Mouse (Mus musculus): ENCODE data around the gene Ttc41. TPM values are rescaled to one million over a fixed set of nuclear protein-coding genes. Genes with fewer than 3 reads are reported as not detected.

The Ttc41 gene
- polyA plus RNA-seq, 1 experiment = 0.47 TPM

GRCm38 (mm10) chr10:86702312-86702920 lies 3.2 kb upstream of the Ttc41 start:
- TF ChIP-seq CTCF (IDR thresholded peaks at IDR 0.05; ENCODE audit: extremely low read depth, insufficient read length, insufficient replicate concordance, low read depth, low read length) = no peak
- TF ChIP-seq POLR2A (IDR thresholded peaks at IDR 0.05; ENCODE audit: low read depth, low read length) = no peak
- Histone ChIP-seq H3K4me3 (ENCODE audit: low read depth, low read length) (no peak overlapping the region; the same call in 1 of the 2 replicates), H3K27ac (ENCODE audit: insufficient read depth, low read depth, low read length) (no peak overlapping the region), H3K27me3 (ENCODE audit: control insufficient read depth, insufficient read depth, low read length) (no peaks in the 10 kb centered on the region), H3K4me1 (ENCODE audit: control insufficient read depth, insufficient read depth, insufficient read length, low read length) (peaks cover 9% of the 10 kb centered on the region; the same call in 1 of the 2 replicates), H3K36me3 (ENCODE audit: control insufficient read depth, insufficient read depth, low read length) (peaks cover 51% of the 10 kb centered on the region)
- WGBS = 49% methylated on average over 4 of the region's 4 CpGs

DNA sequence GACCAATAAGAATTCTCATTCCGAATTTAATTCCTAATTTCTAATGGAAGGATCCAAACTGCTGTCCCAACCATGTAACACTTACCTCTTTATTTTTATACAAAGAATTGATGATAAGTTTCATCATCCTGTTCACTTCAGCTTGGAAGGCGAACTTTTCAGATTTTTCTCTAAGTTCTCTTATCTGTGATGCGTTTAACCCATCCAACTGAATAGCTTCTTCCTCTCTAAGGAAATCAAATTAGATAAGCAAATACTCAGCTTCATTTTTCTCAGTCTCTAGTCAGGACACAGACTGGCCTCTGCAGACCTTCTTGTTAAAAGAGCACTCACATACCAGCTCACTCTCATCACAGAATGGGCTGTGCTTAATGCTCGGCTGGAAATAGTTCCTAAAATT lies 2.2 kb upstream of the Ttc41 start:
- Histone ChIP-seq H3K36me3 (ENCODE audit: control insufficient read depth, insufficient read depth, low read length) (peaks cover 42% of the 10 kb centered on the region), H3K27ac (ENCODE audit: insufficient read depth, low read depth, low read length) (no peak overlapping the region), H3K4me3 (ENCODE audit: low read depth, low read length) (no peak overlapping the region), H3K4me1 (ENCODE audit: control insufficient read depth, insufficient read depth, insufficient read length, low read length) (peaks cover 9% of the 10 kb centered on the region; the same call in 1 of the 2 replicates), H3K27me3 (ENCODE audit: control insufficient read depth, insufficient read depth, low read length) (no peaks in the 10 kb centered on the region)
- WGBS = 66% methylated on average over 4 of the region's 4 CpGs
- no peak for TF ChIP-seq CTCF (IDR thresholded peaks at IDR 0.05; ENCODE audit: extremely low read depth, insufficient read length, insufficient replicate concordance, low read depth, low read length)
- no peak for TF ChIP-seq POLR2A (IDR thresholded peaks at IDR 0.05; ENCODE audit: low read depth, low read length)

GRCm38 (mm10) chr10:86704141-86704540 lies 1.5 kb upstream of the Ttc41 start:
- Histone ChIP-seq H3K27me3 (ENCODE audit: control insufficient read depth, insufficient read depth, low read length) (no peaks in the 10 kb centered on the region), H3K4me1 (ENCODE audit: control insufficient read depth, insufficient read depth, insufficient read length, low read length) (peaks cover 9% of the 10 kb centered on the region; the same call in 1 of the 2 replicates), H3K36me3 (ENCODE audit: control insufficient read depth, insufficient read depth, low read length) (peaks cover 36% of the 10 kb centered on the region), H3K4me3 (ENCODE audit: low read depth, low read length) (peak overlapping the region; percentile 90), H3K27ac (ENCODE audit: insufficient read depth, low read depth, low read length) (peak overlapping the region; percentile 85; the same call in 1 of the 2 replicates)
- TF ChIP-seq POLR2A (IDR thresholded peaks at IDR 0.05; ENCODE audit: low read depth, low read length) (no peak), CTCF (IDR thresholded peaks at IDR 0.05; ENCODE audit: extremely low read depth, insufficient read length, insufficient replicate concordance, low read depth, low read length) (no peak)
- under 1% methylated on average over 8 of the region's 8 CpGs for WGBS

GRCm38 (mm10) chr10:86704589-86705191 lies 921 bp upstream of the Ttc41 start:
- Histone ChIP-seq H3K27me3 (ENCODE audit: control insufficient read depth, insufficient read depth, low read length) (no peaks in the 10 kb centered on the region), H3K27ac (ENCODE audit: insufficient read depth, low read depth, low read length) (peak overlapping the region; percentile 85), H3K4me3 (ENCODE audit: low read depth, low read length) (peak overlapping the region; percentile 90), H3K4me1 (ENCODE audit: control insufficient read depth, insufficient read depth, insufficient read length, low read length) (peaks cover 9% of the 10 kb centered on the region; the same call in 1 of the 2 replicates), H3K36me3 (ENCODE audit: control insufficient read depth, insufficient read depth, low read length) (peaks cover 31% of the 10 kb centered on the region)
- TF ChIP-seq CTCF (IDR thresholded peaks at IDR 0.05; ENCODE audit: extremely low read depth, insufficient read length, insufficient replicate concordance, low read depth, low read length) (no peak), POLR2A (IDR thresholded peaks at IDR 0.05; ENCODE audit: low read depth, low read length) (no peak)
- WGBS = under 1% methylated on average over 33 of the region's 33 CpGs

GRCm38 (mm10) chr10:86705922-86706752 lies 526 bp downstream of the Ttc41 start:
- H3K36me3 ChIP-seq (ENCODE audit: control insufficient read depth, insufficient read depth, low read length) = peaks cover 18% of the 10 kb centered on the region
- TF ChIP-seq POLR2A (IDR thresholded peaks at IDR 0.05; ENCODE audit: low read depth, low read length) (0 out of 2 replicates have a peak, but pooled peaks have one; percentile 47), CTCF (IDR thresholded peaks at IDR 0.05; ENCODE audit: extremely low read depth, insufficient read length, insufficient replicate concordance, low read depth, low read length) (no peak)
- WGBS = under 1% methylated on average over 33 of the region's 33 CpGs
- H3K27ac ChIP-seq (ENCODE audit: insufficient read depth, low read depth, low read length) = peak overlapping the region; percentile 97
- H3K27me3 ChIP-seq (ENCODE audit: control insufficient read depth, insufficient read depth, low read length) = no peaks in the 10 kb centered on the region
- peak overlapping the region; percentile 90 for H3K4me3 ChIP-seq (ENCODE audit: low read depth, low read length)
- H3K4me1 ChIP-seq (ENCODE audit: control insufficient read depth, insufficient read depth, insufficient read length, low read length) = peaks cover 9% of the 10 kb centered on the region; the same call in 1 of the 2 replicates

- H3K4me3 ChIP-seq (ENCODE audit: low read depth, low read length) = no peak overlapping the region
- H3K27me3 ChIP-seq (ENCODE audit: control insufficient read depth, insufficient read depth, low read length) = no peaks in the 10 kb centered on the region
- TF ChIP-seq CTCF (IDR thresholded peaks at IDR 0.05; ENCODE audit: extremely low read depth, insufficient read length, insufficient replicate concordance, low read depth, low read length) = no peak
- no peak for TF ChIP-seq POLR2A (IDR thresholded peaks at IDR 0.05; ENCODE audit: low read depth, low read length)
- peaks cover 10% of the 10 kb centered on the region for H3K36me3 ChIP-seq (ENCODE audit: control insufficient read depth, insufficient read depth, low read length)
- peaks cover 9% of the 10 kb centered on the region; the same call in 1 of the 2 replicates for H3K4me1 ChIP-seq (ENCODE audit: control insufficient read depth, insufficient read depth, insufficient read length, low read length)
- peak overlapping the region; percentile 11; the same call in 1 of the 2 replicates for H3K27ac ChIP-seq (ENCODE audit: insufficient read depth, low read depth, low read length)
- 61% methylated on average over 3 of the region's 3 CpGs for WGBS
Measured at GRCm38 (mm10) chr10:86707134-86707533, 1.5 kb downstream of the Ttc41 start.

Data from small intestine, adult 2 months (tissue).